Mouse (Mus musculus) brain, embryonic 14.5 days (tissue): ENCODE data around the gene Fgfr4. TPM values are rescaled to one million over a fixed set of nuclear protein-coding genes. Genes with fewer than 3 reads are reported as not detected.

ENCODE experiments used
- DNase-seq: peaks from one replicate; pipeline ENCODE4 v3.0.0-alpha.2; 2011; ENCODE audit warnings: low read depth
- POLR2A ChIP-seq: fragments of 200-500 bp; IDR thresholded peaks from 2 replicates; pipeline ENCODE4 v1.6.1; 2012; ENCODE audit warnings: mild to moderate bottlenecking, inconsistent platforms, borderline replicate concordance; ENCODE audit not compliant: poor library complexity, insufficient read depth, insufficient read length, severe bottlenecking; ENCODE audit errors: extremely low read depth
- polyA plus RNA-seq: library from polyadenylated mRNA; depleted of rRNA; stranded (reverse); fragments of >200 nt; gene quantifications from 2 replicates; pipeline ENCODE4 v1.2.3, GENCODE M21; 2012; rRNA removed

The Fgfr4 gene
- polyA plus RNA-seq, 1 experiment, result 1.6 TPM

GRCm38 (mm10) chr13:55213138-55213806 lies 60.8 kb downstream of the Fgfr4 start:
- no peak for TF ChIP-seq POLR2A

More at GRCm38 (mm10) chr13:55213138-55213806, 60.8 kb downstream of the Fgfr4 start:
- no peak for DNase-seq

Other genes starting within 250 kb of the Fgfr4 start
- gene Unc5a, start 203.2 kb upstream of the Fgfr4 start, polyA plus RNA-seq, result 29.2 and 29.7 TPM in 2 replicates
- 0.90 and 1.1 TPM in 2 replicates for gene Hk3, start 131.3 kb upstream of the Fgfr4 start, polyA plus RNA-seq
- 15.4 and 17.3 TPM in 2 replicates for gene Uimc1, start 52.3 kb upstream of the Fgfr4 start, polyA plus RNA-seq
- 40.2 and 43.4 TPM in 2 replicates for gene Zfp346, start 47.3 kb upstream of the Fgfr4 start, polyA plus RNA-seq
- not detected in 2 replicates for gene Gm17617, start 19.1 kb upstream of the Fgfr4 start, polyA plus RNA-seq
- 38.1 and 52.2 TPM in 2 replicates for gene Nsd1, start 57.1 kb downstream of the Fgfr4 start, polyA plus RNA-seq
- gene Prelid1, start 167.9 kb downstream of the Fgfr4 start, polyA plus RNA-seq, result 237 and 255 TPM in 2 replicates
- 113 and 173 TPM in 2 replicates for gene Rab24, start 169.3 kb downstream of the Fgfr4 start, polyA plus RNA-seq
- gene Mxd3, start 177.2 kb downstream of the Fgfr4 start, polyA plus RNA-seq, result 22.3 and 48.5 TPM in 2 replicates
- gene Lman2, start 210.1 kb downstream of the Fgfr4 start, polyA plus RNA-seq, result 61.7 and 66.2 TPM in 2 replicates
- gene Rgs14, start 217.1 kb downstream of the Fgfr4 start, polyA plus RNA-seq, result 0.51 and 0.69 TPM in 2 replicates
- 0.06 and 0.10 TPM in 2 replicates for gene Slc34a1, start 245.5 kb downstream of the Fgfr4 start, polyA plus RNA-seq